Mouse (Mus musculus) CH12.LX (cell line): Measurements from ENCODE around the gene Akp3. TPM values are rescaled to one million over a fixed set of nuclear protein-coding genes. Genes with fewer than 3 reads are reported as not detected.

Experiments used
- DNase-seq: peaks from one replicate; pipeline ENCODE4 v3.0.0-alpha.2; 2013; ENCODE audit errors: extremely low read depth
- H3K27ac ChIP-seq: 2 replicates; pipeline ENCODE4 v1.5.1; 2012; ENCODE audit warnings: low read depth, mild to moderate bottlenecking, control low read depth, moderate library complexity; ENCODE audit not compliant: insufficient read depth
- H3K27me3 ChIP-seq: replicated peaks from 2 replicates; pipeline ENCODE3; 2012; ENCODE audit warnings: inconsistent platforms
- H3K36me3 ChIP-seq, 2 experiments: replicated peaks in 1 of 2; 2 replicates each; pipeline versions ENCODE3 to v1.6.1; 2012; ENCODE audit warnings: inconsistent platforms in 1 of 2, low read length in 1 of 2, mild to moderate bottlenecking in 1 of 2, mixed read lengths in 1 of 2, moderate library complexity in 1 of 2; ENCODE audit not compliant: control insufficient read depth in 1 of 2, insufficient read depth in 1 of 2
- H3K4me1 ChIP-seq, 2 experiments: 2 replicates each; pipeline ENCODE4 v1.6.1; 2012; ENCODE audit warnings: inconsistent platforms in 1 of 2, moderate library complexity in 1 of 2; ENCODE audit not compliant: insufficient read depth in 2 of 2, control insufficient read depth in 1 of 2
- H3K4me2 ChIP-seq: 2 replicates; pipeline ENCODE4 v1.6.1; 2012; ENCODE audit warnings: low read depth, mild to moderate bottlenecking, control low read depth; ENCODE audit not compliant: poor library complexity, insufficient read depth, severe bottlenecking
- H3K4me3 ChIP-seq, 3 experiments: fragments of 150-350 bp in 1 of 3; sonication (generic) in 1 of 3; replicated peaks in 1 of 3; 2 replicates each; pipeline versions ENCODE3 to v1.5.1; 2011 to 2012; ENCODE audit warnings: low read depth in 2 of 3, low read length in 2 of 3, mild to moderate bottlenecking in 2 of 3, moderate library complexity in 2 of 3, control low read depth in 1 of 3, improper control_type of control experiment in 1 of 3, inconsistent platforms in 1 of 3, mixed read lengths in 1 of 3; ENCODE audit not compliant: poor library complexity in 1 of 3
- H3K79me2 ChIP-seq: replicated peaks from 2 replicates; pipeline ENCODE4 v1.6.1; 2012; ENCODE audit warnings: mild to moderate bottlenecking, moderate library complexity; ENCODE audit not compliant: control insufficient read depth, poor library complexity, insufficient read depth, severe bottlenecking; ENCODE audit errors: extremely low read depth
- H3K9ac ChIP-seq: 2 replicates; pipeline ENCODE4 v1.6.1; 2012; ENCODE audit warnings: low read depth, mild to moderate bottlenecking, control low read depth, moderate library complexity; ENCODE audit not compliant: insufficient read depth
- H3K9me3 ChIP-seq: replicated peaks from 2 replicates; pipeline ENCODE3; 2012; ENCODE audit warnings: low read length, inconsistent platforms, mixed read lengths
- CTCF ChIP-seq, 2 experiments: IDR thresholded peaks in 1 of 2; conservative IDR thresholded peaks in 1 of 2; 2 replicates each; pipeline ENCODE4 v1.5.1; 2011 to 2012; ENCODE audit warnings: low read depth in 2 of 2, low read length in 2 of 2, improper control_type of control experiment in 1 of 2, inconsistent platforms in 1 of 2, mild to moderate bottlenecking in 1 of 2, moderate library complexity in 1 of 2
- HCFC1 ChIP-seq: IDR thresholded peaks from 2 replicates; pipeline ENCODE4 v1.6.1; 2012; ENCODE audit warnings: low read depth, mild to moderate bottlenecking, inconsistent platforms, low read length, improper control_type of control experiment
- IRF4 ChIP-seq: IDR thresholded peaks from 2 replicates; pipeline ENCODE4 v1.6.1; 2014; ENCODE audit warnings: low read depth, mild to moderate bottlenecking, inconsistent platforms, low read length, improper control_type of control experiment
- JUN ChIP-seq: IDR thresholded peaks from 2 replicates; pipeline ENCODE4 v1.6.1; 2011; ENCODE audit warnings: low read depth, mild to moderate bottlenecking, low read length, improper control_type of control experiment, moderate library complexity; ENCODE audit not compliant: insufficient read depth
- MAFK ChIP-seq: IDR thresholded peaks from 2 replicates; pipeline ENCODE4 v1.6.1; 2011; ENCODE audit warnings: low read length, improper control_type of control experiment; ENCODE audit not compliant: insufficient replicate concordance
- MAX ChIP-seq: IDR thresholded peaks from 2 replicates; pipeline ENCODE4 v1.6.1; 2011; ENCODE audit warnings: low read length, improper control_type of control experiment
- MEF2A ChIP-seq: IDR thresholded peaks from 2 replicates; pipeline ENCODE4 v1.6.1; 2014; ENCODE audit warnings: low read depth, mild to moderate bottlenecking, inconsistent platforms, low read length, improper control_type of control experiment, borderline replicate concordance
- MXI1 ChIP-seq: IDR thresholded peaks from 2 replicates; pipeline ENCODE4 v1.6.1; 2011; ENCODE audit warnings: mild to moderate bottlenecking, low read depth, low read length, improper control_type of control experiment
- MYC ChIP-seq: IDR thresholded peaks from 2 replicates; pipeline ENCODE4 v1.6.1; 2011; ENCODE audit warnings: low read depth, mild to moderate bottlenecking, improper control_type of control experiment, low read length
- NRF1 ChIP-seq: IDR thresholded peaks from 2 replicates; pipeline ENCODE4 v1.6.1; 2014; ENCODE audit warnings: low read depth, mild to moderate bottlenecking, inconsistent platforms, low read length, improper control_type of control experiment, moderate library complexity
- PAX5 ChIP-seq: IDR thresholded peaks from 2 replicates; pipeline ENCODE4 v1.6.1; 2012; ENCODE audit warnings: low read length, inconsistent platforms, mixed read lengths
- POLR2A ChIP-seq: IDR thresholded peaks from 2 replicates; pipeline ENCODE4 v1.6.1; 2011; ENCODE audit warnings: low read depth, mild to moderate bottlenecking, improper control_type of control experiment, low read length
- RCOR1 ChIP-seq: conservative IDR thresholded peaks from 2 replicates; pipeline ENCODE4 v1.6.1; 2012; ENCODE audit warnings: low read depth, mild to moderate bottlenecking, inconsistent platforms, low read length, improper control_type of control experiment
- TBP ChIP-seq: conservative IDR thresholded peaks from 2 replicates; pipeline ENCODE4 v1.6.1; 2011; ENCODE audit warnings: low read depth, low read length, improper control_type of control experiment
- TCF12 ChIP-seq: IDR thresholded peaks from 2 replicates; pipeline ENCODE4 v1.6.1; 2014; ENCODE audit warnings: low read depth, mild to moderate bottlenecking, inconsistent platforms, low read length, improper control_type of control experiment
- UBTF ChIP-seq: IDR thresholded peaks from 2 replicates; pipeline ENCODE4 v1.6.1; 2012; ENCODE audit warnings: low read depth, mild to moderate bottlenecking, inconsistent platforms, low read length, improper control_type of control experiment, moderate library complexity
- USF1 ChIP-seq: IDR thresholded peaks from 2 replicates; pipeline ENCODE4 v1.6.1; 2014; ENCODE audit warnings: low read depth, mild to moderate bottlenecking, inconsistent platforms, low read length, improper control_type of control experiment
- USF2 ChIP-seq: conservative IDR thresholded peaks from 2 replicates; pipeline ENCODE4 v1.6.1; 2011; ENCODE audit warnings: low read depth, low read length, improper control_type of control experiment
- ZMIZ1 ChIP-seq: IDR thresholded peaks from 2 replicates; pipeline ENCODE4 v1.6.1; 2012; ENCODE audit warnings: low read depth, mild to moderate bottlenecking, inconsistent platforms, low read length, improper control_type of control experiment
- dilution Hi-C: fragments of 300-500 bp; cut with MboI; formaldehyde crosslinking; loops from 2 replicates; pipeline ENCODE4 v1.14.3; 2020; ENCODE audit warnings: low sequenced_read_pairs; ENCODE audit not compliant: extremely low pct_unique_long_range_greater_than_20kb, extremely low pct_ligation_motif_present
- in situ Hi-C: fragments of 300-500 bp; cut with MboI; formaldehyde crosslinking; loops from 3 replicates; pipeline ENCODE4 v1.14.3; 2019; ENCODE audit warnings: low sequenced_read_pairs, low pct_ligation_motif_present, low pct_unique_long_range_greater_than_20kb, mixed read lengths
- polyA plus RNA-seq: library from polyadenylated mRNA; unstranded; fragments of >175 nt; gene quantifications from 2 replicates; pipeline ENCODE4 v1.2.1, GENCODE M21; 2012; ENCODE audit warnings: low read depth; ENCODE audit not compliant: insufficient read length
- total RNA-seq, 2 experiments: library from RNA; depleted of rRNA; stranded (reverse); fragments of 300-350 nt in 1 of 2; fragments of >200 nt in 1 of 2; gene quantifications; 2 replicates each; pipeline ENCODE4 v1.2.3; 2012 to 2014

Gene Akp3
- total RNA-seq (2012; rRNA removed) (not detected in 2 replicates), total RNA-seq (2014; rRNA removed) (not detected in 2 replicates), polyA plus RNA-seq (not detected in 2 replicates)

DNA sequence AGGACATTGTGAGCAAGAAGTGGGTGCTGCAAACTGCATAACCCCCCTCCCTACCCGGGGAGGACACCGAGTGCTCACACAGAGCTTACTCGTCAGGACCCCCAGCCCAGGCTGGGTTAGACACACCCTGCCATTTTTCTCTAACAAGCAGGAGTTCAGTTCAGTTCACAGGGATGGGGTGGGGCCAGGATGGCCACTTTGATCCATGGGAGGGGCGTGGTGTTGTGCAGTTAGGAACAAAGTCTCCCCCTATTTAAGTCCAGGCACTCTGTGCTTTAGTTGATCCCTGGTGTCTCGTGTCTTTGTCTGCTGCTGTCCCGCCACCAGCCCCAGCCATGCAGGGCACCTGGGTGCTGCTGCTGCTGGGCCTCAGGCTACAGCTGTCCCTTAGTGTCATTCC lies at the start of gene Akp3:
TSS of gene Akp3 (plus strand) at position 301 of the 400 bp plus-strand sequence.
- Histone ChIP-seq H3K9ac (no peak within 1 kb of the TSS), H3K36me3 (no peaks in the 10 kb centered on the region), H3K27me3 (peaks cover 4% of the 10 kb centered on the region), H3K4me1 (peaks cover 0 to 9% of the 10 kb centered on the region in 2 experiments; a peak in 2 of 4 replicates), H3K4me2 (no peak within 1 kb of the TSS), H3K27ac (no peak within 1 kb of the TSS), H3K4me3 (no peak within 1 kb of the TSS), H3K79me2 (no peaks in the 10 kb centered on the region), H3K9me3 (no peaks in the 10 kb centered on the region)
- dilution Hi-C loops (no loop called here), in situ Hi-C loops (no loop called here)
- DNase-seq, result no peak
- TF ChIP-seq MAX, result no peak
- no peak for TF ChIP-seq UBTF
- TF ChIP-seq TCF12, result no peak
- no peak for TF ChIP-seq POLR2A
- no peak for TF ChIP-seq IRF4
- TF ChIP-seq MXI1, result no peak
- no peak for TF ChIP-seq PAX5
- TF ChIP-seq HCFC1, result no peak

DNA sequence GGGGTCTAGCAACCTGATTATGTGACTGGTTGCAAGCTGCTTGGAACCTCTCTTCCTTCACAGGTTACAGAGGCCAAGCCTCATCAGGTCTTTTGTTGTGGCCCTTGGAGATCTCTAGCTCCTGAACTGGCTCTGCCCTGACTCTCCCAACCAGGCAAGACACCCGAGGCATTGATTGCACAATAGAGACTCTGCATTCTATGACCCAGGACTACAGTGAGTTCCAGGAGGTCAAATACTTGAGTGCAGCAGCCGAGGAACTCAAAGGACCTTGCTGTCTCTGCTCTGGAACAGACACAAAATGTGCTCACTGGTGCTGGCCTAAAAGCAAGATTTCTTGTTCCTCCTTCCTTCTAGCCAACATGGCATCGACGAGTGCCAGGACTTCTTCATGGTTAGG lies 38.6 kb upstream of the Akp3 start:
- no peak overlapping the region for H3K9ac ChIP-seq
- H3K36me3 ChIP-seq, result no peaks in the 10 kb centered on the region
- no peaks in the 10 kb centered on the region for H3K9me3 ChIP-seq
- H3K4me2 ChIP-seq, result no peak overlapping the region
- H3K27me3 ChIP-seq, result peaks cover 2% of the 10 kb centered on the region
- no peak for TF ChIP-seq CTCF (conservative IDR thresholded peaks at IDR 0.05 in 1 of 2, IDR thresholded peaks at IDR 0.05 in 1 of 2; ENCODE audit: low read depth in 2 of 2, low read length in 2 of 2)
- no peak for TF ChIP-seq JUN
- no peak for TF ChIP-seq TBP
- no peak for TF ChIP-seq USF2
- TF ChIP-seq RCOR1, result no peak
- TF ChIP-seq NRF1, result no peak
- no peak for TF ChIP-seq MXI1
- no peak for TF ChIP-seq MYC
- TF ChIP-seq MAFK, result no peak
- no peak for TF ChIP-seq USF1
- no peak for TF ChIP-seq UBTF
- TF ChIP-seq MEF2A, result no peak
- TF ChIP-seq ZMIZ1, result no peak
- H3K79me2 ChIP-seq, result no peaks in the 10 kb centered on the region
- H3K4me1 ChIP-seq, result no peaks in the 10 kb centered on the region
- in situ Hi-C loops (no loop called here), dilution Hi-C loops (no loop called here)
- no peak overlapping the region for H3K27ac ChIP-seq
- H3K4me3 ChIP-seq, result no peak overlapping the region
- DNase-seq, result no peak
